Mouse (Mus musculus) intestine, embryonic 14.5 days (tissue): ENCODE data around the gene Olfr110. TPM values are rescaled to one million over a fixed set of nuclear protein-coding genes. Genes with fewer than 3 reads are reported as not detected.

Experiments
- ATAC-seq: fragments of 200-750 bp; cut with Nextera tagmentation; replicated peaks from 2 replicates; pipeline ENCODE4 v1.8.0; 2017; ENCODE audit warnings: low read depth, moderate number of reproducible peaks, moderate TSS enrichment, moderate library complexity; ENCODE audit not compliant: low FRiP score, low TSS enrichment
- DNase-seq: peaks from one replicate; pipeline ENCODE4 v3.0.0-alpha.2; 2018; ENCODE audit warnings: low spot score
- H3K27ac ChIP-seq: fragments of 300-500 bp; sonication (generic); 2 replicates; pipeline ENCODE4 v1.5.1; 2014; ENCODE audit warnings: low read depth, mild to moderate bottlenecking, control low read depth
- H3K27me3 ChIP-seq: fragments of 300-500 bp; sonication (generic); replicated peaks from 2 replicates; pipeline ENCODE4 v1.6.1; 2014; ENCODE audit warnings: low read length, control low read depth; ENCODE audit not compliant: control insufficient read depth, insufficient read depth
- H3K36me3 ChIP-seq: fragments of 300-500 bp; sonication (generic); 2 replicates; pipeline ENCODE4 v1.6.1; 2014; ENCODE audit warnings: low read length, control low read depth; ENCODE audit not compliant: control insufficient read depth, insufficient read depth
- H3K4me1 ChIP-seq: fragments of 300-500 bp; sonication (generic); replicated peaks from 2 replicates; pipeline ENCODE4 v1.6.1; 2014; ENCODE audit warnings: low read length, control low read depth, mixed read lengths; ENCODE audit not compliant: control insufficient read depth, insufficient read depth
- H3K4me2 ChIP-seq: fragments of 300-500 bp; sonication (generic); 2 replicates; pipeline ENCODE4 v1.6.1; 2014; ENCODE audit warnings: low read length
- H3K4me3 ChIP-seq: fragments of 300-500 bp; sonication (generic); 2 replicates; pipeline ENCODE4 v1.5.1; 2014; ENCODE audit warnings: low read depth, low read length, control low read depth, mixed read lengths
- H3K9ac ChIP-seq: fragments of 300-500 bp; sonication (generic); 2 replicates; pipeline ENCODE4 v1.6.1; 2014; ENCODE audit warnings: mild to moderate bottlenecking, low read length
- H3K9me3 ChIP-seq: fragments of 300-500 bp; sonication (generic); 2 replicates; pipeline ENCODE4 v1.6.1; 2016; ENCODE audit warnings: low read length, control low read depth; ENCODE audit not compliant: control insufficient read depth
- WGBS: fragments of 180-500 bp; shearing (Covaris S2); extraction: QIAGEN DNeasy Blood & Tissue Kit; methylation state at CpG from one replicate; pipeline ENCODE4 v1.1.7; 2014; 5-methylcytosine and 5-hydroxymethylcytosine counted together
- polyA plus RNA-seq: library from polyadenylated mRNA; unstranded; fragments of >200 nt; fragmentation: Nextera tagmentation; extraction: Ambion mirVana; gene quantifications from 2 replicates; pipeline ENCODE4 v1.2.1, GENCODE M21; 2014

Gene Olfr110
- polyA plus RNA-seq, 1 experiment from 2014 or later: not detected

DNA sequence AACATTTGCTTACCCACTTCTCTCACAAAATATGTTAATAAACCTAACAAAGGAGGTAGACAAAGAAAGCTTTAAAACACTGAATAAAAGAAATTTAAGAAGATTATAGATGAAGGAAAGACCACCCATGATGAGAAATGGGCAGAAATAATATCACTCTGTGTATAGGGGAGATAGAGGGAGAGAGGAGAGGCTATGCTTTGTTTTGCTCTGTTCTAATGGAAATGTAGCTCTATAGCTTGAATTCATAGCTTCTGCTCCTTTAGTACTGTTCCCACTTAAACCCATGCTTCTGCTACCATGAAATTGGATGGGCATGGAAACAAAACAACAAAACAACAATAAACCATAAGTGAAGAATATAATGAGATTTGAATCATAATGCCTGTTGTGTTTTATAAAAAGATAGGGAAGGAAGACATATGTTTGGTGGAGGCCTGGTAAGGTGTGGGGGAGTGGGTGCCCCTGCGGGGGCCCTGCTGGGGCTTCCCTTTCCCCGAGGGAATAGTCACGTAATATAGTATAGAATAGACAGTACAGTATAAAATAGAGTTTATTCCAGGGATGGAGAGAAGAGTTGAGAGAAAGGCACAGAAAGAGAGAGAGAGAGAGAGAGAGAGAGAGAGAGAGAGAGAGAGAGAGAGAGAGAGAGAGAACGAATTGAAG lies 49.3 kb downstream of the Olfr110 start:
- ATAC-seq (no peak), DNase-seq (no peak)
- no peak overlapping the region for H3K4me2 ChIP-seq
- H3K36me3 ChIP-seq: no peaks in the 10 kb centered on the region
- no peaks in the 10 kb centered on the region for H3K27me3 ChIP-seq
- H3K4me1 ChIP-seq: no peaks in the 10 kb centered on the region
- WGBS: 76% methylated on average over 4 of the region's 4 CpGs
- no peak overlapping the region for H3K4me3 ChIP-seq
- no peak overlapping the region for H3K9ac ChIP-seq
- no peaks in the 10 kb centered on the region for H3K9me3 ChIP-seq
- no peak overlapping the region for H3K27ac ChIP-seq

DNA sequence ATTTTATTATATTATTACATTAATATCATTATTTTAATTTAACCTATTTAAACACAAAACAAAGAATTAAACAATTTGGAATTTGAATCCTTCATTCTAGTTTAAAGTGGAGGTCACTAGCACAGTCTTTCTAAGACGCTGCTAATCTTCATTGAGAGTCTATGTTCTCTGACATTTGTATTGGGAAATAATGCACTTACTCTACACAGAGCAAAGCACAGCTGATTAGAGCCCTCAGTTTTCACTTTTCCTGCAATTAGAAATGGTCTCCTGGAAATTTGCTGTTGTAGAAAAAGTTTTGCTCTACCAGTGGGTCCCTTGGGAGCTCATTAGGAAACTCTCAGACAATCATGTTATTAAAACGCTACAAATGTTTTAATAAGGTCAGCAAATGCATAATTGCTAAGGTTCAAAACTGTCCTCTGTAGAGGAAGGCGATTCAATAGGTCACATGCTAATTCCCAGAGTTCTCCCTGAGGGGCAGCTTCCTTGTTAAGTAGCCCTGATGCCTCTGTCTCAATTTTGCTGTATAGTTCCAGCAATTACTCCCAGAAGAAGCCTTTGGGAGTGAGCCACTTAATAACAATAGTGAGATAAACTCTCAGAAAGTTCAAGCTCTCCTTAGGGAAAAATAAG lies 51.6 kb downstream of the Olfr110 start:
- no peaks in the 10 kb centered on the region for H3K27me3 ChIP-seq
- H3K4me1 ChIP-seq: no peaks in the 10 kb centered on the region
- ATAC-seq: no peak
- H3K27ac ChIP-seq: no peak overlapping the region
- no peak for DNase-seq
- no peak overlapping the region for H3K9ac ChIP-seq
- no peaks in the 10 kb centered on the region for H3K9me3 ChIP-seq
- WGBS: 65% methylated on average over 3 of the region's 3 CpGs
- H3K4me3 ChIP-seq: no peak overlapping the region
- no peaks in the 10 kb centered on the region for H3K36me3 ChIP-seq
- H3K4me2 ChIP-seq: no peak overlapping the region

Other genes starting within 250 kb of the Olfr110 start
- gene Olfr98, start 228.7 kb upstream of the Olfr110 start, polyA plus RNA-seq: not detected in 2 replicates
- 4.6 and 5.4 TPM in 2 replicates for gene H2-M3, start 222.2 kb upstream of the Olfr110 start, polyA plus RNA-seq
- not detected in 2 replicates for gene Olfr99, start 209.0 kb upstream of the Olfr110 start, polyA plus RNA-seq
- gene Olfr101, start 188.2 kb upstream of the Olfr110 start, polyA plus RNA-seq: not detected in 2 replicates
- not detected in 2 replicates for gene Olfr102, start 175.4 kb upstream of the Olfr110 start, polyA plus RNA-seq
- gene Olfr103, start 152.8 kb upstream of the Olfr110 start, polyA plus RNA-seq: not detected in 2 replicates
- not detected in 2 replicates for gene Olfr104-ps, start 132.9 kb upstream of the Olfr110 start, polyA plus RNA-seq
- gene Olfr105-ps, start 113.4 kb upstream of the Olfr110 start, polyA plus RNA-seq: not detected in 2 replicates
- not detected in 2 replicates for gene Olfr106-ps, start 102.1 kb upstream of the Olfr110 start, polyA plus RNA-seq
- not detected in 2 replicates for gene Olfr107, start 93.2 kb upstream of the Olfr110 start, polyA plus RNA-seq
- gene Olfr108, start 47.0 kb upstream of the Olfr110 start, polyA plus RNA-seq: not detected in 2 replicates
- not detected in 2 replicates for gene Olfr109, start 33.6 kb upstream of the Olfr110 start, polyA plus RNA-seq
- not detected in 2 replicates for gene H2-M2, start 8.9 kb upstream of the Olfr110 start, polyA plus RNA-seq
- gene Olfr111, start 15.6 kb downstream of the Olfr110 start, polyA plus RNA-seq: not detected in 2 replicates
- not detected in 2 replicates for gene Olfr112, start 77.0 kb downstream of the Olfr110 start, polyA plus RNA-seq
- not detected in 2 replicates for gene Olfr113, start 85.2 kb downstream of the Olfr110 start, polyA plus RNA-seq
- not detected in 2 replicates for gene Olfr114, start 100.3 kb downstream of the Olfr110 start, polyA plus RNA-seq
- not detected in 2 replicates for gene Olfr115, start 134.6 kb downstream of the Olfr110 start, polyA plus RNA-seq
- not detected in 2 replicates for gene Olfr116, start 134.7 kb downstream of the Olfr110 start, polyA plus RNA-seq
- not detected in 2 replicates for gene Olfr117, start 171.3 kb downstream of the Olfr110 start, polyA plus RNA-seq
- gene Olfr118, start 174.5 kb downstream of the Olfr110 start, polyA plus RNA-seq: not detected in 2 replicates
- not detected in 2 replicates for gene Olfr119, start 204.1 kb downstream of the Olfr110 start, polyA plus RNA-seq
- not detected in 2 replicates for gene Olfr120, start 229.3 kb downstream of the Olfr110 start, polyA plus RNA-seq